Mouse (Mus musculus): ENCODE data around the gene Ttll11. TPM values are rescaled to one million over a fixed set of nuclear protein-coding genes. Genes with fewer than 3 reads are reported as not detected.

The Ttll11 gene
- polyA plus RNA-seq, 1 experiment: 0.01 TPM

DNA sequence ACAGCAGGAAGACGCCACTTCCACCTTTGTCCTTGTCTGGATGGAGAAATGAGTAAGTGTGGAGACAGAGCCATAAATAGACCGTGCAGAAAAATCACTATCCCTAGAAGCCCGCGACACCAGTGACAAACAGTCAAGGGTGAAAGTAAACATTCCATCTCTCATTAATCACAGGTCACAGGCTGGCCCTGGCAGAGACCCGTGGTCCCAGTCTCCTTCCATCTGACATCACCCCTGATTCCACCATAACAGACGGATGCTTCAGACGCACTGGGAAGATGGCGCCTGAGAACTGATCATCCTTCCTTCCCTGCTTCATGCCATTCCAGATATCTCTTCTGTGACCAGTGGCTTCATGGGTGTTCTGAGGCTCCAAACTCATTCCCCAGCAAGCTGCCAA is 215.4 kb downstream of the Ttll11 start:
- H3K4me3 ChIP-seq (replicated peaks): no peak overlapping the region
- TF ChIP-seq TAL1 (IDR thresholded peaks at IDR 0.05; ENCODE audit: low read length): no peak
- no peak for TF ChIP-seq GATA1 (IDR thresholded peaks at IDR 0.05; ENCODE audit: low read length)
- no peaks in the 10 kb centered on the region for H3K36me3 ChIP-seq (ENCODE audit: control insufficient read depth)
- no peaks in the 10 kb centered on the region for H3K9me3 ChIP-seq (ENCODE audit: control insufficient read depth, low read length)
- no peaks in the 10 kb centered on the region for H3K4me1 ChIP-seq (ENCODE audit: control insufficient read depth)
- H3K27me3 ChIP-seq (ENCODE audit: control insufficient read depth): no peaks in the 10 kb centered on the region

DNA sequence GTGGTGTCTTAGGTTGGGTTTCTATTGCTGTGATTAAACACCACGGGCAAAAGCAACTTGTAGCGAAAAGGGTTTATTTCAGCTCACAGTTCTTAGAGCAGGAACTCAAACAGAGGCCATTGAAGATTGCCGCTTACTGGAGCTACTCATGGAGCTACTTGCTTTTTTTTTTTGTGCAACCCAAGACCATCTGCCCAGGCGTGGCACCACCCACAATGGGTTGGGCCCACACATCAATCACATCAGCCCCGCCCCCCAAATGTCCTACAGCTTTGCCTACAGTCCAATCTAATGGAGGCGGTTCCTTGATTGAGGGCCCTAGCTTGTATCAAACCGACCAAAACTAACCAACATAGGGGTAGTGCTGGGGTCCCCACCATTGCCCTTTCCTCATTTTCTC is 215.9 kb downstream of the Ttll11 start:
- Histone ChIP-seq H3K4me1 (ENCODE audit: control insufficient read depth) (no peaks in the 10 kb centered on the region), H3K36me3 (ENCODE audit: control insufficient read depth) (no peaks in the 10 kb centered on the region), H3K9me3 (ENCODE audit: control insufficient read depth, low read length) (no peaks in the 10 kb centered on the region), H3K27me3 (ENCODE audit: control insufficient read depth) (no peaks in the 10 kb centered on the region), H3K4me3 (replicated peaks) (no peak overlapping the region)
- TF ChIP-seq TAL1 (IDR thresholded peaks at IDR 0.05; ENCODE audit: low read length) (no peak), GATA1 (IDR thresholded peaks at IDR 0.05; ENCODE audit: low read length) (no peak)

DNA sequence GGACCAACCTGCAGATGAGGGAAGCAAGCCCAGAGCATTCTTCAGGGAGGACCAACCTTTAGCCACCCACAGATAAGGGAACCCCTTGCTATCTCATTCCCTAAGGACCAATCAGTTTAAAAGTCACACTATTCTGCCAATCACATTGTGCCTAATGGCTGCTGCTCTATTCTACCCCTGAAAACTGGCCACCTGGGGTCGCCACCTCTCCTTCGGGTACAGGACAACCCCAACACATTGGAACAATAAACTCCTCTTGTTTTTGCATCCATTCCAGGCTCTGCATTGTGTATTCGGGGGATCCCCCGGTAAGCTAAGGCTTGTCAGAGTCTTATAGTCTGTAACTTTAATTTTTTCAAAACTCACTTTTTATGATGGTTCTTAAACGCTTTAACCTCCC is 218.3 kb downstream of the Ttll11 start:
- TF ChIP-seq TAL1 (IDR thresholded peaks at IDR 0.05; ENCODE audit: low read length): no peak
- TF ChIP-seq GATA1 (IDR thresholded peaks at IDR 0.05; ENCODE audit: low read length): no peak
- Histone ChIP-seq H3K27me3 (ENCODE audit: control insufficient read depth) (no peaks in the 10 kb centered on the region), H3K9me3 (ENCODE audit: control insufficient read depth, low read length) (no peaks in the 10 kb centered on the region), H3K4me1 (ENCODE audit: control insufficient read depth) (no peaks in the 10 kb centered on the region), H3K36me3 (ENCODE audit: control insufficient read depth) (no peaks in the 10 kb centered on the region), H3K4me3 (replicated peaks) (no peak overlapping the region)

DNA sequence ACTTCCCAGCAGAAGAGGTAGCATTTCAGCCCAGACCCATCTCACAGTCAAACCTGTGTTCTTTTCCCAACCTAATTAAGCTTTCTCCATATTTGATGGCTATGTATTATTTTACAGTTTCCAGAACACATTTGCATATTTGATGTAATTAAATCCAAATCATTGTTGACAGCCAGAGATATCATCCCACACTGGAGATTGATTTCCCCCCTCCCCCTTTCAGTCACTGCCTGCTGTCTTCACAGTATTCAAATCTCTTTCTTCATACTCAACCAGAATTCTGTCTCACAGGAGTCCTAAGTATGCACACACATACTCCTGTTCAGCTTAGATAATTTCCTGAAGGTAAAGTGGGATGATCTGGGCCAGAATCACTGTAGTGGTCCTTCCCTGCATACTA is 218.8 kb downstream of the Ttll11 start:
- no peaks in the 10 kb centered on the region for H3K4me1 ChIP-seq (ENCODE audit: control insufficient read depth)
- H3K27me3 ChIP-seq (ENCODE audit: control insufficient read depth): no peaks in the 10 kb centered on the region
- no peak overlapping the region for H3K4me3 ChIP-seq (replicated peaks)
- H3K36me3 ChIP-seq (ENCODE audit: control insufficient read depth): no peaks in the 10 kb centered on the region
- TF ChIP-seq TAL1 (IDR thresholded peaks at IDR 0.05; ENCODE audit: low read length): no peak
- no peak for TF ChIP-seq GATA1 (IDR thresholded peaks at IDR 0.05; ENCODE audit: low read length)
- H3K9me3 ChIP-seq (ENCODE audit: control insufficient read depth, low read length): no peaks in the 10 kb centered on the region

DNA sequence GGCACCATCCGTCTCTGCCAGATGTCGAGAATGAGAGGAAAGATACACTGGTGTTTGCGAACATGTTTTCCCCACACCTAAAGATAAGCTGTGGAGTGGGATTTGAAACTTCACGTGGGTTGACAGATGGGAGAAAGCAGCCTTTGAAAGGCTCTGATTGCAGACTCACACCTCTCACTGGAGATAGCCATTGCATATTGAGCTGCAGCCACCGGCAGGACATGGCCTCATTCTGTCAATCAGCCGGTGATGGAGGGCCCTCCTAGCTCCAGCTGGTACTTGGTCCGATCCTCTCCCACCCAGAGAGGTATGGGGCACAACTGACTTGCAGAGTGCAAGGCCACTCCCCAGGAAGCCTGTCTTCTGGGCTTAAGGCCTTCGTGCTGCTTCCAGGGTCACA is 219.4 kb downstream of the Ttll11 start:
- Histone ChIP-seq H3K4me3 (replicated peaks) (no peak overlapping the region), H3K36me3 (ENCODE audit: control insufficient read depth) (no peaks in the 10 kb centered on the region), H3K9me3 (ENCODE audit: control insufficient read depth, low read length) (no peaks in the 10 kb centered on the region), H3K4me1 (ENCODE audit: control insufficient read depth) (no peaks in the 10 kb centered on the region), H3K27me3 (ENCODE audit: control insufficient read depth) (no peaks in the 10 kb centered on the region)
- no peak for TF ChIP-seq GATA1 (IDR thresholded peaks at IDR 0.05; ENCODE audit: low read length)
- no peak for TF ChIP-seq TAL1 (IDR thresholded peaks at IDR 0.05; ENCODE audit: low read length)

DNA sequence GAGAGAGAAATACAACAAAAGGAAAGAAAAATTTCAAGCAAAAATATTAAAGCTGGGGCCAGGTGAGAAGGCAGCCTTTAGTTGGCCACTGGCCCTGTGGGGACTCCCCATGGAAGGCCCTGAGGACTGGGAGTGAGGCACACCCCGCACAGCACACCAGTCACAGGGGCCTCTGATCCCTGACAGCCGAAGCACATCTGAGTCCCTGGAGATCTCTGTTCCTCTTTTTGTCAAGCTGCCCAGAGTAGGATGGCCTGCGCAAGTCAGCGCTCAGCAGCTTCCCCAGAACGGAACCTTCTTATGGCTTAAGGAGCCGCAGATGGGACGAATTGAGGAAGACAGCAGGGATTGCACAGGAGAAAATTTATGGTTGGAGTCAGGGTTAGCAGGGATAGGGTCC is 223.2 kb downstream of the Ttll11 start:
- Histone ChIP-seq H3K4me1 (ENCODE audit: control insufficient read depth) (no peaks in the 10 kb centered on the region), H3K4me3 (replicated peaks) (no peak overlapping the region), H3K27me3 (ENCODE audit: control insufficient read depth) (no peaks in the 10 kb centered on the region), H3K9me3 (ENCODE audit: control insufficient read depth, low read length) (no peaks in the 10 kb centered on the region), H3K36me3 (ENCODE audit: control insufficient read depth) (no peaks in the 10 kb centered on the region)
- TF ChIP-seq GATA1 (IDR thresholded peaks at IDR 0.05; ENCODE audit: low read length) (no peak), TAL1 (IDR thresholded peaks at IDR 0.05; ENCODE audit: low read length) (no peak)

DNA sequence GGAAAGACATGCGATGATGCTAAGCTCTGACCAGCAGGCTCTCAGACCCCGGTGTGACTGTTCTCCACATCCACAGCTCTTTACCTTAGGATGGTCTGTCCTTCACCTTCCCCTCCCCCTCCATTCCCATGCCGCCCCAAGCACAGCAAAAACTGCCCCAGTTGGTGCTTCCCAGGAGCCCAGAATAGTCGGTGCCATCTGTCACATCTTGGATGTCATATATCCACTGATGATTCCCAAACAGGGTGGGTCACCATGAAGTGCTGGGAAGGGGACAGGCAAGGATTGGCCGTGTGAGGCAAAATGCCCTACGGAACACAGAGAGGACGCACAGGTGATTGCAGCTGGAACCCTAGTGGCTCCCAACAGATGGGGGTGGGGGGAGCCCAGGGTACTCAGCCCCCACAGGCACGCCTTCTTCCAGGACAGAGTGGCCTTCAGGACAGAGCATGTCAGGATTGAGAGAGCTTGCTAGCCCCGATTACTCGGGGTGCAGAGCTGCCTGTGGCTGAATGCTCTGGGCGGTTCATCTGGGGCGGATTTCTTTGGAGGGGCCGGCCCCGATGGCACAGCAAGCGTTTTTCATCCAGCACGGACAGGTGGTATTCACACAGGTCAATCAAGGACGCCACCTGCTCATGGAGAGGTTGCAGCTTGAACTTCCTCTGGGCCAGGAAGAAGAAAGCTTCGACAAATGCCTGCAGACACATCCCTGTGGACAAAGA is 227.8 kb downstream of the Ttll11 start:
- no peak overlapping the region for H3K4me3 ChIP-seq (replicated peaks)
- H3K36me3 ChIP-seq (ENCODE audit: control insufficient read depth): no peaks in the 10 kb centered on the region
- no peaks in the 10 kb centered on the region for H3K27me3 ChIP-seq (ENCODE audit: control insufficient read depth)
- H3K4me1 ChIP-seq (ENCODE audit: control insufficient read depth): no peaks in the 10 kb centered on the region
- TF ChIP-seq TAL1 (IDR thresholded peaks at IDR 0.05; ENCODE audit: low read length) (no peak), GATA1 (IDR thresholded peaks at IDR 0.05; ENCODE audit: low read length) (no peak)
- H3K9me3 ChIP-seq (ENCODE audit: control insufficient read depth, low read length): no peaks in the 10 kb centered on the region

DNA sequence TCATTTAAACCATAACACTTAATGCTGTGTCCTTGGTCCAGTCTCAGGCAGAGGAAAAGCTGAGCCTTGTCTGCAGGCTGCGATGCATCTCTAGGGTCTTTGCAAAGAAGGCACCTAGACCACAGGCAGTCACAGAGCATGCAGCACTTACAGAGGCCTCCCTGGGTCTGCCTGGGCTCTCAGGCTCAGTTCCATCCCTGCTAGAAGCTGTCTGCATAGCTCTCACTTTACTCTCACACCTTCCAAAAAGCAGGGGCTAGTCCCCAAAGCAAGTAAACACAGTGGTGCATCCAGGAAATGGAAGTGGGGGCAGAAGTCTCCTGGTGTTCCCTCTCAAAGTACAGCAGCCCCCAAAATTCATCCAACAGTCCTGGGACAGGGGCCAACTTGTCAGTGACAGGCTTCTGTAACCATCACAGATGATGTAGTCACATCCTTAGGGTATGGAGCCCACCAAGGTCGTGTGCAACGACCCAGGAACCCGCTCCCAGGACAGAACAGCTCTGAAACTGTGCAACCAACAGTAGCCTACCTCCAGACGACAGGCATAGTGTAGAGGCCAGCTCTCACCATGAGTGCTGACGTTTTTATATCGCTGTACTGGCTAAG is 229.1 kb downstream of the Ttll11 start:
- H3K9me3 ChIP-seq (ENCODE audit: control insufficient read depth, low read length): no peaks in the 10 kb centered on the region
- no peaks in the 10 kb centered on the region for H3K4me1 ChIP-seq (ENCODE audit: control insufficient read depth)
- no peak overlapping the region for H3K4me3 ChIP-seq (replicated peaks)
- TF ChIP-seq TAL1 (IDR thresholded peaks at IDR 0.05; ENCODE audit: low read length): no peak
- TF ChIP-seq GATA1 (IDR thresholded peaks at IDR 0.05; ENCODE audit: low read length): no peak
- H3K36me3 ChIP-seq (ENCODE audit: control insufficient read depth): no peaks in the 10 kb centered on the region
- no peaks in the 10 kb centered on the region for H3K27me3 ChIP-seq (ENCODE audit: control insufficient read depth)

DNA sequence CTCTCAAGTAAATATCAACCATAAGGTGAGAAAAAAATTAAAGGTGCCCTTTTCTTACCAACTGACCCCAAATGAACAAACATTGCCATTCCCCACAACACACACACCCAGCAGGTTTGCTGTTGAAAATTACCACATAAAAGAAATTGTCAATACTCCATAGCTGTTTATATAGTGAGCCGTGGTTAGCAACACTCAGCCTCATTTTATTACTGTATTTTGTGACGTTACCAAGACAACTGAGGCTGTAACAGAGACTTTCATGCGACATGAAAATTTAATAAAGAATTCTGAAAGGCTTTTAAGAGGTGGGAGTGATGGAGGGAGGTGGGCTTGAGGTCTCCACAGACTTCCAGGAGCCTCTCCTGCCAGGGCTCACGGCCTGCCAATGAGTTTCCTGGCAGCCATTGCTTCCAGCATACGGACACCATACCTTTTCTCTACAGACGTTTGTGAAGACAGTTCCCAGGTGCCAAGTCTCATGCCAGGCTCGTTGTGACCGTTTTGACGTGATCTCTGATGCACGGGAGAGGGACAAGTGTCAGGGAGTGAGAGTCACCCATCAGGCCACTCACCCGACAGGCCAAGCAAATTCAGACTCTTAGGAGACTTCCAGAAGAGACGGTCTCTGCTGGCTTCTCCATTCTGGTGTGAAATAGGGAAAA is 232.2 kb downstream of the Ttll11 start:
- H3K27me3 ChIP-seq (ENCODE audit: control insufficient read depth): no peaks in the 10 kb centered on the region
- no peaks in the 10 kb centered on the region for H3K4me1 ChIP-seq (ENCODE audit: control insufficient read depth)
- no peak for TF ChIP-seq TAL1 (IDR thresholded peaks at IDR 0.05; ENCODE audit: low read length)
- no peak for TF ChIP-seq GATA1 (IDR thresholded peaks at IDR 0.05; ENCODE audit: low read length)
- H3K4me3 ChIP-seq (replicated peaks): no peak overlapping the region
- H3K9me3 ChIP-seq (ENCODE audit: control insufficient read depth, low read length): no peaks in the 10 kb centered on the region
- H3K36me3 ChIP-seq (ENCODE audit: control insufficient read depth): no peaks in the 10 kb centered on the region
